Mouse (Mus musculus): Measurements from ENCODE around the gene Kalrn.

DNA sequence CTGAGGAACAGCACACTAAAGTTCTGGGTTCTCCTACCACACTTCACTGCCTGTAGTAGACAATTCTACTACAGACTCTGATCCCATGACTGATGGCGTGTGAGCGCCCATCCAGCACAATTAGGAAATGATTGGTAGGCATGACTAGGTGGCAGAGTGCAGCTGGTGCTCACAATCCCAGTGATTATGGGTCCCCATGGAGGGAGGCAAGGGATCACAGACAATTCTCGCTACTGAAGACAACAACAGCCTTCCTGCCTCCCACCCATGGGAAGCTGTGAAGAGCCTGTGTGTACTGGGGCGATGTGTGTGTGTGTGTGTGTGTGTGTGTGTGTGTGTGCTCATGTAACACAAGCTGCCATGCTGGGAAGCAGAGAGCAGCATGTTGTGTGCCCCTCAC lies 190.3 kb downstream of the Kalrn start:
- TF ChIP-seq CTCF (IDR thresholded peaks at IDR 0.05; ENCODE audit: extremely low read depth, insufficient read depth, low read length) (no peak), POLR2A (IDR thresholded peaks at IDR 0.05; ENCODE audit: extremely low read depth, insufficient read depth, low read length) (no peak)
